Mouse (Mus musculus) embryonic facial prominence, embryonic 12.5 days (tissue): Measurements from ENCODE around the gene Pbx1. TPM values are rescaled to one million over a fixed set of nuclear protein-coding genes. Genes with fewer than 3 reads are reported as not detected.

ENCODE experiments used
- ATAC-seq: fragments of 200-750 bp; cut with Nextera tagmentation; 2 replicates; pipeline ENCODE4 v1.8.0; 2017; ENCODE audit not compliant: insufficient number of reproducible peaks, insufficient read depth, low FRiP score, low TSS enrichment
- H3K27ac ChIP-seq: fragments of 300-500 bp; sonication (generic); 2 replicates; pipeline ENCODE4 v1.5.1; 2016; ENCODE audit warnings: mild to moderate bottlenecking
- H3K27me3 ChIP-seq: fragments of 300-500 bp; sonication (generic); 2 replicates; pipeline ENCODE4 v1.6.1; 2016; ENCODE audit warnings: mild to moderate bottlenecking, moderate library complexity
- H3K36me3 ChIP-seq: fragments of 300-500 bp; sonication (generic); 2 replicates; pipeline ENCODE4 v1.6.1; 2016; ENCODE audit warnings: mild to moderate bottlenecking
- H3K4me1 ChIP-seq: fragments of 300-500 bp; sonication (generic); 2 replicates; pipeline ENCODE4 v1.6.1; 2016
- H3K4me2 ChIP-seq: fragments of 300-500 bp; sonication (generic); replicated peaks from 2 replicates; pipeline ENCODE4 v1.6.1; 2016; ENCODE audit warnings: mild to moderate bottlenecking, moderate library complexity
- H3K4me3 ChIP-seq: fragments of 300-500 bp; sonication (generic); 2 replicates; pipeline ENCODE4 v1.5.1; 2016; ENCODE audit warnings: mild to moderate bottlenecking
- H3K9ac ChIP-seq: fragments of 300-500 bp; sonication (generic); 2 replicates; pipeline ENCODE4 v1.6.1; 2016; ENCODE audit warnings: mild to moderate bottlenecking, moderate library complexity
- H3K9me3 ChIP-seq: fragments of 300-500 bp; sonication (generic); 2 replicates; pipeline ENCODE4 v1.6.1; 2016; ENCODE audit warnings: mild to moderate bottlenecking, moderate library complexity
- WGBS: fragments of 180-500 bp; shearing (Covaris S2); methylation state at CpG from one replicate; pipeline ENCODE4 v1.1.7; 2016; 5-methylcytosine and 5-hydroxymethylcytosine counted together
- polyA plus RNA-seq: library from polyadenylated mRNA; unstranded; fragments of >200 nt; fragmentation: Nextera tagmentation; extraction: Ambion mirVana; gene quantifications from 2 replicates; pipeline ENCODE4 v1.2.1, GENCODE M21; 2016

The Pbx1 gene
- polyA plus RNA-seq, 1 experiment from 2014 or later: 66.3 TPM

- whole genome bisulfite sequencing: 68% methylated on average over 12 of the region's 12 CpGs
- Histone ChIP-seq H3K27ac (peak overlapping the region; percentile 30; the same call in 1 of the 2 replicates), H3K4me3 (no peak overlapping the region), H3K9ac (no peak overlapping the region), H3K36me3 (no peaks in the 10 kb centered on the region), H3K4me2 (no peak overlapping the region), H3K9me3 (no peaks in the 10 kb centered on the region), H3K4me1 (peaks cover 86% of the 10 kb centered on the region), H3K27me3 (no peaks in the 10 kb centered on the region)
- ATAC-seq: no peak
Measured at GRCm38 (mm10) chr1:168243759-168244158, 188.3 kb downstream of the Pbx1 start.

- no peak overlapping the region for H3K4me3 ChIP-seq
- no peak for ATAC-seq
- H3K27ac ChIP-seq: peak overlapping the region; percentile 57; the same call in 1 of the 2 replicates
- no peak overlapping the region for H3K9ac ChIP-seq
- no peak overlapping the region for H3K4me2 ChIP-seq
- WGBS: 79% methylated on average over 7 of the region's 7 CpGs
- no peaks in the 10 kb centered on the region for H3K36me3 ChIP-seq
- no peaks in the 10 kb centered on the region for H3K27me3 ChIP-seq
- peaks cover 79% of the 10 kb centered on the region for H3K4me1 ChIP-seq
- no peaks in the 10 kb centered on the region for H3K9me3 ChIP-seq
Measured at GRCm38 (mm10) chr1:168243068-168243467, 189.0 kb downstream of the Pbx1 start.

- 14% methylated on average over 7 of the region's 7 CpGs for WGBS
- no peaks in the 10 kb centered on the region for H3K9me3 ChIP-seq
- no peak overlapping the region for H3K4me3 ChIP-seq
- H3K36me3 ChIP-seq: no peaks in the 10 kb centered on the region
- no peak overlapping the region for H3K9ac ChIP-seq
- no peak for ATAC-seq
- H3K27me3 ChIP-seq: no peaks in the 10 kb centered on the region
- H3K4me2 ChIP-seq: peak overlapping the region; percentile 33
- H3K4me1 ChIP-seq: peaks cover 61% of the 10 kb centered on the region
- peak overlapping the region; percentile 78 for H3K27ac ChIP-seq
Measured at GRCm38 (mm10) chr1:168241316-168241715, 190.8 kb downstream of the Pbx1 start.

GRCm38 (mm10) chr1:168240846-168241245 lies 191.2 kb downstream of the Pbx1 start:
- peak overlapping the region; percentile 78 for H3K27ac ChIP-seq
- H3K9me3 ChIP-seq: no peaks in the 10 kb centered on the region
- H3K27me3 ChIP-seq: no peaks in the 10 kb centered on the region
- no peaks in the 10 kb centered on the region for H3K36me3 ChIP-seq
- ATAC-seq: no peak
- H3K9ac ChIP-seq: no peak overlapping the region
- H3K4me3 ChIP-seq: no peak overlapping the region
- 27% methylated on average over 7 of the region's 7 CpGs for WGBS
- H3K4me1 ChIP-seq: peaks cover 56% of the 10 kb centered on the region
- H3K4me2 ChIP-seq: peak overlapping the region; percentile 33

GRCm38 (mm10) chr1:168240386-168240785 lies 191.7 kb downstream of the Pbx1 start:
- Histone ChIP-seq H3K9ac (no peak overlapping the region), H3K4me1 (peaks cover 54% of the 10 kb centered on the region), H3K4me2 (0 out of 2 replicates have a peak overlapping the region, but pooled peaks have one; percentile 5), H3K9me3 (no peaks in the 10 kb centered on the region), H3K36me3 (no peaks in the 10 kb centered on the region), H3K27ac (peak overlapping the region; percentile 78), H3K4me3 (no peak overlapping the region), H3K27me3 (no peaks in the 10 kb centered on the region)
- no peak for ATAC-seq
- WGBS: 70% methylated on average over 5 of the region's 5 CpGs

- Histone ChIP-seq H3K27me3 (no peaks in the 10 kb centered on the region), H3K9me3 (no peaks in the 10 kb centered on the region), H3K4me2 (no peak overlapping the region), H3K27ac (no peak overlapping the region), H3K36me3 (no peaks in the 10 kb centered on the region), H3K4me1 (peaks cover 28% of the 10 kb centered on the region), H3K9ac (no peak overlapping the region), H3K4me3 (no peak overlapping the region)
- WGBS: 93% methylated on average over 5 of the region's 5 CpGs
- no peak for ATAC-seq
Measured at GRCm38 (mm10) chr1:168236101-168236500, 196.0 kb downstream of the Pbx1 start.

GRCm38 (mm10) chr1:168234355-168234754 lies 197.7 kb downstream of the Pbx1 start:
- H3K4me3 ChIP-seq: no peak overlapping the region
- no peak overlapping the region for H3K27ac ChIP-seq
- 86% methylated on average over 11 of the region's 11 CpGs for WGBS
- H3K4me1 ChIP-seq: peaks cover 33% of the 10 kb centered on the region
- H3K9me3 ChIP-seq: no peaks in the 10 kb centered on the region
- ATAC-seq: no peak
- H3K4me2 ChIP-seq: no peak overlapping the region
- no peak overlapping the region for H3K9ac ChIP-seq
- no peaks in the 10 kb centered on the region for H3K27me3 ChIP-seq
- H3K36me3 ChIP-seq: no peaks in the 10 kb centered on the region

- ATAC-seq: no peak
- Histone ChIP-seq H3K27ac (no peak overlapping the region), H3K27me3 (no peaks in the 10 kb centered on the region), H3K36me3 (no peaks in the 10 kb centered on the region), H3K4me3 (no peak overlapping the region), H3K9me3 (no peaks in the 10 kb centered on the region), H3K4me1 (peaks cover 42% of the 10 kb centered on the region), H3K9ac (no peak overlapping the region), H3K4me2 (no peak overlapping the region)
- WGBS: 93% methylated on average over 1 of the region's 1 CpGs
Measured at GRCm38 (mm10) chr1:168233182-168233581, 198.9 kb downstream of the Pbx1 start.

- H3K27me3 ChIP-seq: no peaks in the 10 kb centered on the region
- H3K27ac ChIP-seq: peak overlapping the region; percentile 75; the same call in 1 of the 2 replicates
- no peaks in the 10 kb centered on the region for H3K9me3 ChIP-seq
- ATAC-seq: no peak
- H3K36me3 ChIP-seq: no peaks in the 10 kb centered on the region
- no peak overlapping the region for H3K4me2 ChIP-seq
- no peak overlapping the region for H3K4me3 ChIP-seq
- H3K4me1 ChIP-seq: peaks cover 44% of the 10 kb centered on the region
- no peak overlapping the region for H3K9ac ChIP-seq
- WGBS: 83% methylated on average over 11 of the region's 11 CpGs
Measured at GRCm38 (mm10) chr1:168231548-168232429, 200.3 kb downstream of the Pbx1 start.

- H3K4me1 ChIP-seq: peaks cover 53% of the 10 kb centered on the region
- ATAC-seq: no peak
Measured at GRCm38 (mm10) chr1:168230858-168231257, 201.2 kb downstream of the Pbx1 start.

GRCm38 (mm10) chr1:168230134-168230533 lies 201.9 kb downstream of the Pbx1 start:
- no peaks in the 10 kb centered on the region for H3K36me3 ChIP-seq
- 0 out of 2 replicates have a peak overlapping the region, but pooled peaks have one; percentile 1 for H3K4me2 ChIP-seq
- peaks cover 57% of the 10 kb centered on the region for H3K4me1 ChIP-seq
- H3K9ac ChIP-seq: no peak overlapping the region
- 16% methylated on average over 4 of the region's 4 CpGs for WGBS
- H3K27me3 ChIP-seq: no peaks in the 10 kb centered on the region
- H3K9me3 ChIP-seq: no peaks in the 10 kb centered on the region
- peak overlapping the region; percentile 75 for H3K27ac ChIP-seq
- no peak overlapping the region for H3K4me3 ChIP-seq
- ATAC-seq: 0 out of 2 replicates have a peak, but pooled peaks have one; percentile 63

More at GRCm38 (mm10) chr1:168230858-168231257, 201.2 kb downstream of the Pbx1 start:
- 27% methylated on average over 1 of the region's 1 CpGs for WGBS
- no peak overlapping the region for H3K4me3 ChIP-seq
- H3K27me3 ChIP-seq: no peaks in the 10 kb centered on the region
- H3K4me2 ChIP-seq: no peak overlapping the region
- H3K27ac ChIP-seq: peak overlapping the region; percentile 75
- H3K36me3 ChIP-seq: no peaks in the 10 kb centered on the region
- no peaks in the 10 kb centered on the region for H3K9me3 ChIP-seq
- H3K9ac ChIP-seq: no peak overlapping the region
